Mouse (Mus musculus): ENCODE data around the gene Plch2.

DNA sequence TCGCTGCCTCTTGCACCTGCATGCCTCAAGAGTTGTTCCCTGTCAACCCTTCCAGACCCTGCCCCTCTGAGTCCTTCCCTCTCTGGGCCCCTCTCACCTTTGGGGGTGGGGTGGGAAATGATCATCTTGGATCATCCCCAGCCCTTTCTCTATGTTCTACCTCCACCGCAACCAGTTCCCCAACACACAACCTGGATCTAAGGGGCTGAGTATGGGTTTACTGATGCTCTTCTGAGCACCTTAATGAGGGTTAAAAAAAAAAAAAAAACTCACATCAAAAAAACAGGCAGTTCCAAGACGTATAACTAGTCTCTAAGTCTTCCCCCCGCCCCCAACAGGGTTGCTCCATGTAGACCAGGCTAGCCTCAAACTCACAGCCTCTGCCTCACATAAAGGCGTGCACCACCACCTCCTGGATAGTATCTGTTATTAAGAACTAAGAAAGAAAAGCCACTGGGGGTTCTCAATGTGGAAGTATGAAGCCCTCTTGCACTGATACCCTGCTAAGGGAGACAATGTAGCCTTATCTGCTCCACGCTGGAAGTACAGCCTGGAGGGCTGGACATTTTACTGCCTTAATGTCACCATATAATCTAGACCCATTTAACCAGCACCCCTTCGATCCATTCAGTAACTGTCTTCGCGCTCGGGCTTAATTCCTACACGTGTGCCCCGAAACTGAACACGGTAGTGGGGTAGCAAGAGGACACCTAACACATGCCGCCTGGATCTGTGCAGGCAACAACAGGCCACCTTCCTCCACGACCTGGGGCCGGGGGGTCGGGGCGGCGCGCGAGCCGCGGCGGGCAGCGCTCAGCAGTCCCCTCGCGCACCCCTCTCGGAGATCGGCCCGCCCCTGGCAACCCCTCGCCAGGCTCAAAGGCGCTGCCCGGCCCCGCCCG is 28.9 kb upstream of the Plch2 start:
- TF ChIP-seq CTCF (conservative IDR thresholded peaks at IDR 0.05; ENCODE audit: low read length) (no peak), POU5F1 (IDR thresholded peaks at IDR 0.05; ENCODE audit: borderline replicate concordance, low read length) (no peak), NANOG (IDR thresholded peaks at IDR 0.05; ENCODE audit: borderline replicate concordance, low read length) (no peak)

Measured in E14TG2a.4 (cell line).